Mouse (Mus musculus) embryo, embryonic 9.5 days (tissue): ENCODE measurements around the gene Slc18a3.

Experiments
- DNase-seq: peaks from one replicate; pipeline ENCODE4 v3.0.0-alpha.2; 2017; ENCODE audit errors: extremely low spot score

Slc18a3 gene

DNA sequence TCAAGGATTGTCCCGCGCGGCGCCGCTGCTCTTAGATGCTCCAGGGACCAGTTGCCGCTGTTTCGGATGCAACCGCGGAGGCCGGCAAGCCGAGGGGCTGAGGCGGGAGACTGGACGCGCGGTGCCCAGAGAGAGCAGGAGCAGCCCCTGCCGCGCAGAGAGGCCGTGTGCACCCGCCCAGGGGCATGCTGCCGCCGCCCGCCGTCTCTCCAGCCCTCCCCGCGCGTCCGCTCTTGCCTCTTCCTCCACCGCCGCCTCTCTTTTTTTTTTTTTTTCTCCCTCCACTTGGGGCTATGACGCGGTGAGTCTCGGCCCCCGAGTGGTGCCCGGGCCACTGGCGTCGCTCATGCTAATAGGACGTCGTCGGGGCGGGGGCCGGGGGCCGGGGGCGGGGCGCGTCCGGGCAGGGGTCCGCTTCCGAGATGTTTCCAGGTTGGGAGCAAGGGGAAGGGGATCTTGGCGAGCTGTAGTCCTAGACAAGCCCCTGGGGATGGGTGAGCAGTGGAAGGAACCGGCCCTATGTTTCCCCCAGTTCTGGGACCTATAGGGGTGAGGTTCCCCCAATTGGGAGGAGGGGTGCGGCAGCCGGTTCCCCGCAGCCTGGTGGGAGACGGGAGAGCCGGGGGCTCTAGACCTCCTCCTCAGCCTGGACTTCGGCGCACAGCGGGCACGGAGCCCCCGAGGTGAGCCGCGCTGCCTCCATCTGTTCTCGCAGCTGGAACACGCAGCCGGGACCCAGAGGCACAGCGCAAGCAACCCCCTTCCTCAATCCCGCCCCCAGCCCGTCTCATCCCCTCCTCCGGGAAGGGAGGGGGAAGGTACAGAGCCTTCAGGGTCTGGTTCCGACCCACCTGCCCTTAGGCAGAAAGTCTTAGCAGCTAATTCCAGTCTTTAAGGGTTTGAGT lies at the start of gene Slc18a3:
TSS of gene Slc18a3 (minus strand) at position 250 of the 905 bp plus-strand sequence.
- DNase-seq: peak; percentile 21

DNA sequence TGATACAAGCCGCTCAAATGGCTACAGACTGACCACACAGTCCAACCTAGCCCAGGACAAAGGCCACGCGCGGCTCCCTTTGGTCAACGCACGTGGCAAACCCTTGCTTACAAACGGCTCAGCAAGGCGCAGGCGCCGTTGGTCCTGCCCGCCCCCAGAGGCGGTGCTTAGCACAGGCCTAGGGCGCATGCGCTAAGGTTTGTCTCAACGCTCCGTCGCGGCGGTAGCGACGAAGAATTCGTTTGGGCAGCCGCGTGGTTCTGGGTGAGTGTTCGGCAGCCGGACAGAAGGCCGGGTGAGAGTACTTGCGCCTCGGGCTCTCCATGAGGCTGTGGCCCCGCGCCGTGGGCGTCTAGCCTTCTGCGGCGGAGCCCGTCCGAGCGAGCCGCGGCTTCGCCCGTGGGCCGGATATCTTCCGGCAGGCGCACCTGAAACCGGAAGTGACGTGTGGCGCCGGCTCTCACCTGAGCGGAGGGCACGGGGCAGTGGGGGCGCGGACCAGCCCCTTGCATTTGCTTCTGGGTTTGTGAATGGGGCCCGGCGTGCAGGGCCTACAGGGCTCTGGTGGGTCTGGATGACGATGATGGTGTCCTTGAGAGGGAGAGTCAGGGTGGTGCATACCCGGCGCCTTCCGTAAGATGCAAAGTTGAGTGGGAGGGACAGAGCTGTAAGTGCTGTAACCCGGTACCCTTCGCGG lies 48.8 kb upstream of the Slc18a3 start, which contains the start of gene Ercc6:
TSS of gene Ercc6 (plus strand) at position 186 of the 697 bp plus-strand sequence.
- peak; percentile 94 for DNase-seq

DNA sequence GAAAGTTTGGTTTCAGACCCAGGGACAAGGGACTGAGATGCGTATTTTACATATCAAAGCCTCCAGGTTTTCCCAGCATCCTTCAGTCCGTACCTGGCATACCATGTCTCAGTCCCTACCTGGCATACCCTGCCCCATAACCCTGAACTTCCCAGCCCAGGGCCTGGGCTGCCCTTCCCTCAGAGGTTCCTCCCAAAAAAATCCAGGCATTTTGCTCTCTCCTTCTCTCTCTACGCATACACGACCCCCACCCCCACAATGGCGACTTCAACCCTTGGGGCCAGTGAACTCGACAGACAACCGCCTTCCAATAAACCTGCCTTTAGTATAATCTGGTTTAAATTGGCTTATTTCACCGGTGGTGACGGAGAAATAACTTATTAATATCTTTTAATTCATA lies 48.3 kb upstream of the Slc18a3 start:
- no peak for DNase-seq

DNA sequence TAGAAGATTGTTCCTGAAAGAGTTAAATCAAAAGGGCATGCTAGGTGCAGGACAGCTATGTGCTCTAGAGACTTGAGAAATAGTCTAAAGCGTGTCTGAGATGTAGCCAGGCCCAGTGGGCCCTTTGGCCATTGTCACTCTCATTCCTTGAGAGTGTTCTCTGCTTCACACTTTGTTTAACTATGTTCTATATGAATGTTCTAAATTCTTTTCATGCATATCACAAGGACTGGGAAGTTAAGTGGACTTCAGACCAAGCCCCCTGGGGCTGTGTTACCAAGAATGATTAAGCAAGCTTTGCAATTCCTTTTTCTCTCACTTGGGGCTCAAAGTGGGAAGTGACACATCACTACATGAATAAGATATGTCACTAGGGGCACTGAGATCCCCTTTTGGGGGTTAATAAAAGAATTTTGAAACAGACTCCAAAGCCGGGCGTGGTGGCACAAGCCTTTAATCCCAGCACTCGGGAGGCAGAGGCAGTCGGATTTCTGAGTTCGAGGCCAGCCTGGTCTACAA lies 44.9 kb upstream of the Slc18a3 start:
- no peak for DNase-seq

DNA sequence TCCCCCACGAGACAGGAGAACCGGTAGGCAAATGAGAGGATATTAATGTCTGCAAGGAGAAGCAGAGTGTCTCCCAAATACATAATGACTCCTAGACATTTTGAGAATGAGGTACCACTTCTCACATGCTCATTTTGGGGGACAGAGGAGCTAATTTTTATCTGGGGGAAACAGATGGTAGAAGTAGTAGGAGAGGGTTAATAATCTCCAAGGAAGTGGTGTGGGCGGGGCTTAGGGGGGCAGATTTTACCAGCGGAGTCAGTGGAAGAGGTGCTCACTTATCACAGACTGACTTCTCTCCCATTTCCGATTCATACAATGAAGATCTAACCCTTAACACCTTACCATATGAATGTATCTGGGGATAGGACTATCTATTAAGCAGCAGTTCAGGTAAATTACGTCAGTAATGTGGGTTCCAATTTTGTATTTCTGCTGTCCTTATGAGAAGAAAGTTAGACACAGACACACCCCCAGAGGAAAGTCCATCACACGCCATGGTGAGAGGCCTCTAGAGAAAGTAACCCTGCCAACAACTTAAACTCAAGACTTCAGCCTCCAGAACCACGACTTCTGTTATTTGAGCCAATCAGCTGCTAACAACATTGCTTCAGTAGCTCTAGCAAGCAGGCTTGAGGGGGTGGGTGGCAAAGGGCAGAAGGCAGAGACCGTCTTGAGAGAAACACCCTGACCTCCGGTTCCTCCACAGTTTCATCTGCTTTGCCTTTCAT lies 43.6 kb upstream of the Slc18a3 start:
- DNase-seq: no peak

DNA sequence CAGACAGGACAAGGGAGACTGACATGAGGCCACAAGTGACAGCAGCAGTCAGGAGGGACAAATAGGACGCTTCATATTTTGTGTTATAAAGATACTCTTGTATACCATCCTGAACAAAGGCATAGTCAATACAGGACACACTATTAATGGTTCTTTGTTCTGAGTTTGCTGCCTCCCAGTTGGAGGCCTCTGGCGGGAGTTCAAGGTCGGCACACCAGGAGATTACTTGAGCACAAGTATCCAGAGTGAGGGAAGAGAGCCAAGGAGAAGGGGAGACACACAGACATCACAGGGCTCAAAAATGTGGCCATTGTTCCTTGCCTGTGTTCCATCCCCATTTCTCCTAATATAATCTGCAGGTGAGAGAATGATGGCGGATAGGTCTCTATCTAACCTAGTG lies 42.6 kb upstream of the Slc18a3 start:
- no peak for DNase-seq

DNA sequence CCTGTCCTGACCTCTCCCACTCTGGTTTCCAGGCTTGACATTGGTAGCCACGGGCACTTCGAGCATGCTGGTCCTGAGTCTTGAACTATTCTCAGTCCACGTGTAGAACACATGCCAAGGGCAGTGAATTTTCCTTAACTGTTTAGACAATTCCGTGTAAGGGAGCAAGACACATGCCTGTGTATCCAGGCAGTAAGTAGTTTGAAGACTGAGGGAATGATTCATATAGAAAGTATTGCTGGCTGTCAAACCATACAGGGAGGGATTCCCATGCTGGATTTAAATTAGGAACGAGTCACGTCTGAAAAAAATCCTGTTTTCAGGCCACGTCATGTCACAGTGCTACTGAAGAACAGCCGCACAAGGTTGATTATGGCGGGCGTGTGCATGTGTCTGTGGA lies 41.7 kb upstream of the Slc18a3 start:
- no peak for DNase-seq

DNA sequence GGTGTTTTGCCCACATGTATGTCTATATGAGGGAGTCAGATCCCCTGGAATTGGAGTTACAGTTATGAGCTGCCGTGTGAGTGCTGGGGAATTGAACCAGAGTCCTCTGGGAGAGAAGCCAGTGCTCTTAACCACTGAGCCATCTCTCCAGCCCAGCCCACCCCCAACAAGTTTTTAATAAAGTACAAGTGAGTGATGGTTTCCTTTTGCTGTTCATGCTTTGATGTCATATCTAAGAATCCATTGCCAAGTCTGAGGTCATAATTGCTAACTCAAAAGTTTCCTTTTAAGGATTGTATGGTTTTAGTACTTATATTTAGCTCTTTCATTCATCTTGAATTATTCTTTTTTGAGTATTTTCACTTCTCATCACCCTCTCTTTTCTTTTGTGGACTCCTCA lies 39.2 kb upstream of the Slc18a3 start:
- no peak for DNase-seq

DNA sequence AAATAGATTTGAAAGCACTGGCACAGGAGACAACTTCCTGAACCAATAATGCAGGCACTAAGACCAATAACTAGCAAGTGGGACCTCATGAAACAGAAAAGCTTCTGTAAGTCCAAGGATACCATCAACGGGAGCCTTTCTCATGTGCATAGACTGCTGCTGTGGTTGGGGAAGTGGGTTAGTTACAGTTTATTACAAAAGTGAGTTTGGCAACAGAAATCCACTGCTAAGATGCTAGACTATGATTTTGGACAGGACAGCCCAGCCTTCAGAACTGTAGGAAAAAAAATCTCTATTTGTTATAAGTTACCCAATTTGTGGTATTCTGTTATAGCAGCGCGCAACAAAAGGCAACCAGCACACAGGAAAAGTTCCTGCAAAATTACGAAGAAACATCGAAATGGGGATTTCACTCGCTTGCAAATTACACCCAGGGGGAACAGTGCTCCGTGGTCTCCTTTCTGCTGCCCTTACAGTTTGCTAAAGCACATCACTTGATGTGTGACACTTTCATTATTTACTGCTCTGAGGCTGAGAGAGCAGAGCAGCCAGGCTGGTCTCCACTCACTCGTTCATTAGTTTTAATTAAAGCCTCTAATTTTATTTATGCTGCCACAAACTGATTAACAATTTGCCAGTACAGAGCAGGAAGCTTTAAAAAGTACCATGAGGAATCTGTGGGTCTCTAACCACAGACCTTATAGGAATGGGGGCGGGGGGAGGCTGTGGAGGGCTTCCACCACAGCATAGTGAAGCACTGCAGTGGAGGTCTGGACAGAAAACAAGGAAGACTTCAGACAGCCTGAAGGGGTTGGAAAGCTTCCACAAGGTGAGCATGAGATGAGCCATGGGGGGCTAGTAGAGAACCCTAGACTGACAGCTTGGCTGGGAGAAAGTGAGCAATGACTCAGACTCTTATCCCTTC lies 38.4 kb upstream of the Slc18a3 start:
- DNase-seq: no peak

DNA sequence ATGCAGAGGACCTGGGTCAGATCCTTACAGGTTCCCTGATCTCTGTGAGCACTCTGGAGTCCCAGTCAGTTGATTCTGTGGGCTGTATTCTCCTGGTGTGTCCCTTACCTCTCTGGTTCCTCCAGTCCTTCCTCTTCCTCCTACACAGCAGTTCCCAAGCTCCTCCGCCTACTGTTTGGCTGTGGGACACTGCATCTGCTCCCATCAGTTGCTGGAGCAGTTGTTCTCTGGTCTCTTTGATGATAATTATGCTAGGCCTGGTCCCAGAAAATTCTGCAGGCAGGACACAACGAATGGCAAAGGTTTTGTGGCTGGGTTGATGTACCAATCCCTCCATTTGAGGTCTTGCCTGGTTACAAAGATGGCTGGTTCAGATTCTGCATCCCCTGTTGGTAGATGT lies 36.7 kb upstream of the Slc18a3 start:
- no peak for DNase-seq

DNA sequence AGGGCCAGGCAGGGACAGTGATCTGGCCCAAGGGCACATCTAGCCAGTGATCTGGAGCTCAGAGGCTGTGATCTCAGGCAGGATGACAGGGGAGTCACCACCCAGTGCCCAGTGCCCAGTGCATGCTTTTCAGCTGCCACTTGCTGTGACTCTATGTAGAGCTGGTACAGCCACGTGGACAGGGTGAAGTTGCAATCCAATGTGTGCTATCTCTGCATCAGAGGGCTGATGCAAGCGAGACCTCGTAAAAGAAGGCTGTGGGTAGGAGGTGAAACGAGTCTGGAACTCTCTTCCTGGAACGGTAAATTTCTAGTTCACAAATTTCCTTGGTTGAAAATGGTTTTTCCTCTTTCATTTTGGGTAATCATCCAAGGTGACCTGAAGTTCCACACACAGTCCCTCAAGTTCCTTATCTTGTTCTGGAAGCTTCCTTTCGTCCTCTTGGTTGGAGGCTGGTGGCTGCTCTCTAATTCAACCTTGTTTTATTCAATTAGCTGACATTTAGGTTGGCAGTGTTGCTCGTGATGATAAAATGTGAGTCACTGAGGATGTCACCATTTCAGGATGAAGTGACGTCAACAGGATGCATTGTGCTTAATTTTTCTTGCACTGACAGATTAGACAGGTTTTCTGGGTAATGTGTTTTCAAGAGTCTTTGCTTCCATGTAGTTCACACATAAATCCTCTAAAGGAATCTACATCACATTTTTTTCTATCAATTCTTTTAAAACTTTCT lies 31.6 kb upstream of the Slc18a3 start:
- DNase-seq: no peak

DNA sequence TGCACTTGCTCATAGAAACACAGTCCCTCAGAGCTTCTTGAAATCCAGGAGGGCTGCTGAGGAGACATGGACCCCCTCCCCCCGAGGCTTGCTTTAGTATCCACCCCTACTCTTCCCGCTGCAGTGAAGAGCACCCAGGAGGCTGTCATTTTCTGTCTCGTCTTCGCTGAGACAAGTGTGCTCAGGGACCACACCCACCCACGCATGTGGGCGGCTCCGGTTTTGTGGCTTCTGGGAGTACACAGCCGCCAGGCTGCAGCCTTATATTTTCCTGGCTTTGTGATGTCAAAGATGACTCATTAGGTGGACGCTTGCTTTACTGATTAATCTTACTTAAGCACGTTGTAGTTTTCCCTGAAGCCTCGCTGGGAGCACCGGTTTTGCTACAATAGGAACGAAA lies 27.9 kb upstream of the Slc18a3 start:
- DNase-seq: no peak

DNA sequence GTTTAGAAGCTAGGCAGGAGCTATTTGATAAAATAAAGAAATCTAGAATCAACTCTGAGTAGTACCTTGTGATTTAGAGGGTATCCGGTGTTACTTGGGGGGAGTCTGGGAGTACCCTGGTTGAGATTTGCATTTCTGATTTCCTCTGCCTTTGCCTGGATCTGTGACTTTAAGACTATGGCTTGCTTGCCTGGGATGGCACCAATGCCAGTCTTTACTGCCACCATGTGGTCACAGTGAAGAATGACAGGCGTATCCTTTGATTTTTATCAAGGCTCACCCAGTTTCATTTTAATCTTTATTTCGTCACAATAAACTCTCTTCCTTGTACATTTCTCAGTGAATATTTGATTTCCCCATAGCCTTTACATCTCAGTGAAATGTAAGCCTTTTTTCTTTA lies 17.4 kb upstream of the Slc18a3 start:
- peak; percentile 28 for DNase-seq

DNA sequence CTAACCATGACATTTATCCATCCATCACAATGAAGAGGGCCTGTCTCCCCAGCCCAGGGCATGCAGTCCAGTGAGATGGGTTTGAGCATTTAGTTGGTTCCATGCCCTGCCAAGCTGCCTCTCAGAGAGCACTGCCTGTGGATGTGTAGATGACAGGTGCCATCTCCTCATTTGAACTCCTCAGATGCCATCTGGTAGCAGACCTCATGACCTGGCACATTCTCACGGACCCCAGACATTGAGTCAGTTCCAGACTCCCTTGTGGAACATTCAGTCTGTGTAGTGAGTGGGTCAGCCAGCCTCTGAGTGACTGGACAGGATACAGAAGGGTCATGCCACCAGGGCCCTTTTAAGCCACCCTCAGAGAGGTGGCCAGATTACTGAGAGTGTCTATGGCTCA lies 12.9 kb upstream of the Slc18a3 start:
- DNase-seq: no peak

DNA sequence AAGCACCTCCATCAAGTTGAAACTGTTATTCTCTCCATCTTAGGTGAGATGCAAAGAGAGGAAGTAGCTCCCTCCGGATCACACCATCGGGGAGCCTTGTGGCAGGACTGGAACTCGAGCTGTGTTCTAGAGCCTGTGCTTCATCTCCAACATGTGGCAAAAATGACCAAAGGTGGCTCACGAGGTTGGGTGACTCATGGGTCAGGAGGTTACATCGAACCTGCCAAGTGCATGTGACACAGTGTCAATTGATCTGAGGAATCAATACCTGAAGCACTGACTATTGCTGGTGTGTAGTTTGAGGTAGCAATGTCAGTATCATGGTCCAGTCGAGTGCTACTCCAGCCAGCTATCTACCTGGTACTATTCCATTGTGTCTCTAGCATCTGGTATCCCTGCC lies 11.9 kb upstream of the Slc18a3 start:
- DNase-seq: no peak

DNA sequence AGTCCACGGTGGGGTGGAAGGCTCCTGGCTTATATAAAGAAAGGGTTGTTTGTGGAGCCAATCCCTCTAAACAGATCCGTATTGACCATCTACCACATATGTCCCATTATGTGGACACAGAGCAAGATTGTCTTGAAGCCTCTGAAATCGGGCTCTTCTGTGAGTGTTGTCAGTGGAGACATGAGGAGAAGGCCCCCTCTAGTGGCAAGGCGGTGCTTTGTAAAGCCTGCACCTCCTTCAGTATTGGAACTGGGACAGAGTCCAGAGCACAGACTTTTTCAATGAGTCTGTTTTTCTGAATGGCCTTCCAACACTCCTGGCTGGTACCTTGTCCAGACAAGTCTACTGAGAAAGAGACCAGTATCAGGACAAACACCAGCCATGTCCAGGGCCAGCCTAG lies 8.3 kb upstream of the Slc18a3 start:
- peak; percentile 42 for DNase-seq

DNA sequence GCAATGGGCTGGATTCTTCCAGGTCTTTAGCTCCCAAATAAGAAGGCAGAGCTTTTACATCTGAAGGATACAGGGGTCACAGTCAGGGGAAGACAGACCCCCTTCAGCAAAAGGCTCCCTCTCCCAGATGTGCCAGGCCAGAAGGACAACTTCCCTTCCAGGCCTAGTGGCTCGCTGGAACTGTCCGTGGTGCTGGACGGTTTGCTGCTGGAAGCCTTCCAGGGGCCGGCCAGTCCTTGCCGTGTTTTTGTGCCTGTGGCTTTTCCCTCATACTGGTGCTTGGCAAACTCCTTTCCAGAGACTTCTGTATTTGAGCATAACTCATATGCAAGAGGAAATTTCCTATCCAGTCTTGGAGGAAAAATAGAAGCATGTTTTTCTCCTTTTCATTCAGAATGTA lies 3.0 kb upstream of the Slc18a3 start:
- DNase-seq: peak; percentile 53

DNA sequence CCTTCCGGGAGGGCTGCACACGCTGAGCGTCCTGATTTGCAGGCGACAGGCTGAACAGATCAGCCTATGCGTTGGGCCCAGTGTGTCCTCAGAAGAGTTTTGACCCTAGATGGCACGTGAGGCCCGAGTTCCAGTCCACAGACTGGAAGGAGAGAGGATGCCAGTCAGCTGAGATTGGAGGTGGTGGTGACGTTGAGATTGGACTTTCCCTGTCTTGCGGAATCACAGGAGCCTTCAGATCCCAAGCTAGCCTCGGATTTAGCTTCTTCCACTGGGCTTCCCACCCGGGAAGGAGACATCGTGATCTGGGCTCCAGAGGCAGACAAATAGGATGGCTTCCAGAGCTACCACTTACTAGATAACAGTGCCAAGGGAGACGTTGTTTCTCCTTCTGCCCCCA lies 1.2 kb upstream of the Slc18a3 start, which contains the start of gene Chat:
TSS of gene Chat (minus strand) at position 101 of the 400 bp plus-strand sequence.
- no peak for DNase-seq

DNA sequence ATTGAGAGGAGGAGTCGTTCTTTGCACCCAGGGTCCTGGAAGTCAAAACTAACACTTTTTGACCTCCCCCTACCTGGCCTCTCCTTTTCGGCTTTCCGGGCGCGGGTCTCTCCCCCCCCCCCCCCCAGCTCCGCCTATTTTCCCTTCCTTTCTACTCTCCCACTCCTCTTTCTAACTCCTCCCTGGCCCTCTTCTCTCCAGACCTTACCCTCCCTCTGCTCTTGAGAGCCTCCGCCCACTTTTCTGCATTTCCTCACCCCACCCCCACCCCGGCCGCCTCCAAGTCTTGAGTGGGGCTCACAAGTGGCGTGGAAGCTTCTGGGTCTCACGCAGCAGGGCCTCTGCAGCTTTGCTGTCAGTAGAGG lies 838 bp upstream of the Slc18a3 start:
- DNase-seq: no peak
